Comparison of ENCODE assay signal across 22 mouse cellular contexts in the genomic region with DNA sequence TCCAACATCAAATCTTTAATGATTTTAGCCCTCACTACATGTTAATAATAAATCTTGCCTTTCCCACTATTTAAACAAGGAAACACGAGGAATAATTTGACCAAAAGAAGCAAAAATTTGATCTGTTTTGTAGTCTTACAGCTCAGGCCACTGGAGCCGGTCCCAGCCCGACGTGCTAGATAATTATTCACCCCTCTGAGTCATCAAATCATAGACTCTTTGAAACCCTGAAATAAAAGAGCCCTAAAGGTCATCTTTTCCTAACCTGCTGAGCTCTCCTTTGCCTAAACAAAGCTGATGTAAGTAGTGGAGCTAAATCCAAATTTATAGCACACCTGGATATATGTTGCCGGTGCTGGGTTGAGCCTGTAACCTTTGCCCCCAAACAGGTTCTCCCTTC. TPM values are rescaled to one million over a fixed set of nuclear protein-coding genes. Genes with fewer than 3 reads are reported as not detected.
DNase-seq lines count a peak whose midpoint lies in the region; ATAC-seq lines count a peak whose summit lies in the region.
"Had no signal": no experiment of that assay in that cellular context is flagged by ENCODE, and none has a peak within 500 bp of the region (broad histone marks: within the 10 kb centered on the region; RNA-seq: fewer than 3 reads in every experiment).

No protein-coding gene starts in this region.

- H3K9me3 ChIP-seq in kidney, embryonic 16.5 days (ENCODE audit: low read length): no peaks in the 10 kb centered on the region
- H3K9me3 ChIP-seq: embryonic facial prominence, embryonic 15.5 days; forebrain, embryonic 10.5 days; G1E; heart, embryonic 12.5 days; hindbrain, embryonic 15.5 days had no signal

- no peak overlapping the region for H3K4me2 ChIP-seq in kidney, embryonic 16.5 days (replicated peaks; ENCODE audit: low read depth, low read length)
- H3K4me2 ChIP-seq: embryonic facial prominence, embryonic 15.5 days; heart, embryonic 12.5 days; hindbrain, embryonic 15.5 days had no signal

- no peaks in the 10 kb centered on the region for H3K4me1 ChIP-seq in kidney, embryonic 16.5 days (ENCODE audit: insufficient read depth, low read length)
- H3K4me1 ChIP-seq: embryonic facial prominence, embryonic 15.5 days; forebrain, embryonic 10.5 days; heart, embryonic 12.5 days; hindbrain, embryonic 15.5 days had no signal

- DNase-seq in adrenal gland, adult (ENCODE audit: inconsistent age in 2 of 2, low spot score in 1 of 2): peak; percentile 40 to 74
- no peak for DNase-seq in adrenal gland, adult 18-20 months (ENCODE audit: low spot score in 2 of 2)
- DNase-seq in kidney, adult 9 months: peak; percentile 55
- DNase-seq in adrenal gland, adult 8-10 months: peak; percentile 19
- peak; percentile 44 to 48 for DNase-seq in adrenal gland, postnatal 36 days
- DNase-seq in layer of hippocampus, adult 8-10 months (ENCODE audit: low spot score in 2 of 2): no peak
- DNase-seq: B cell, adult 2 months; cerebellum, adult 11 months; cerebellum, adult 8-10 months; cerebellum, postnatal 14 days; embryo, embryonic 11 days; gastrocnemius, adult 2 months; gastrocnemius, postnatal 25 days had no signal

- 42% methylated on average over 5 of the region's 5 CpGs for WGBS in kidney, embryonic 16.5 days

- H3K36me3 ChIP-seq in kidney, embryonic 16.5 days (ENCODE audit: insufficient read depth, low read length): no peaks in the 10 kb centered on the region
- H3K36me3 ChIP-seq: embryonic facial prominence, embryonic 15.5 days; forebrain, embryonic 10.5 days; G1E; heart, embryonic 12.5 days; hindbrain, embryonic 15.5 days had no signal

- no peak overlapping the region for H3K4me3 ChIP-seq in kidney, embryonic 16.5 days (ENCODE audit: low read length)
- H3K4me3 ChIP-seq: embryonic facial prominence, embryonic 15.5 days; erythroblast, embryonic 14.5 days; forebrain, embryonic 10.5 days; gastrocnemius, adult 2 months; heart, embryonic 12.5 days; hindbrain, embryonic 15.5 days had no signal

- no peak overlapping the region for H3K9ac ChIP-seq in kidney, embryonic 16.5 days (replicated peaks; ENCODE audit: low read length)
- H3K9ac ChIP-seq: embryonic facial prominence, embryonic 15.5 days; heart, embryonic 12.5 days; hindbrain, embryonic 15.5 days had no signal

- no peak overlapping the region for H3K27ac ChIP-seq in kidney, embryonic 16.5 days (ENCODE audit: low read length)
- H3K27ac ChIP-seq: embryonic facial prominence, embryonic 15.5 days; forebrain, embryonic 10.5 days; gastrocnemius, adult 2 months; hindbrain, embryonic 15.5 days had no signal

- no peak for ATAC-seq in kidney, embryonic 16.5 days (ENCODE audit: low FRiP score, low TSS enrichment)
- ATAC-seq: CD4-positive, CD25-positive, alpha-beta regulatory T cell, adult 4 months; forebrain, embryonic 14.5 days had no signal

- H3K27me3 ChIP-seq in kidney, embryonic 16.5 days (ENCODE audit: insufficient read depth, low read length): no peaks in the 10 kb centered on the region
- H3K27me3 ChIP-seq: embryonic facial prominence, embryonic 15.5 days; heart, embryonic 12.5 days; hindbrain, embryonic 15.5 days had no signal

RNA-seq across cellular contexts. Expression of a gene that starts 27.4 kb away (rescaled TPM):
- 10 to 100 TPM; 12.5 to 22.7 TPM for total RNA-seq in adrenal gland, adult 18-20 months (2021)
- 7.4 and 8.5 TPM in 2 replicates for polyA plus RNA-seq in kidney, embryonic 16.5 days (2015; fragmentation: Nextera tagmentation; extraction: Ambion mirVana)
- 10 to 100 TPM; 12.8 to 80.7 (median 43.0) TPM for total RNA-seq in adrenal gland, adult 8-10 months (2022)
- 10 to 100 TPM; 19.4 to 38.6 TPM for total RNA-seq in adrenal gland, postnatal 36 days (2021)
- total RNA-seq in layer of hippocampus, adult 8-10 months (2022): 100 to 1,000 TPM; 131 to 201 (median 161) TPM
- polyA plus RNA-seq: CD4-positive, CD25-positive, alpha-beta regulatory T cell, adult 4 months; G1E had no signal

Comparison
In these comparisons a context has a peak if more than half of its experiments do, and no peak if none do; other contexts are left out.
1. DNase-seq: peak in adrenal gland, adult (2 of 2), kidney, adult 9 months (single experiment), adrenal gland, adult 8-10 months (single experiment) and adrenal gland, postnatal 36 days (2 of 2); none in adrenal gland, adult 18-20 months (0 of 2) and layer of hippocampus, adult 8-10 months (0 of 2).